Mouse (Mus musculus): ENCODE data around the gene Stmnd1.
"Not testable (repeated sequence)": the region's sequence is repeated elsewhere in the genome, so short reads cannot be mapped to it uniquely, and the experiment has no call there.

Gene Stmnd1

DNA sequence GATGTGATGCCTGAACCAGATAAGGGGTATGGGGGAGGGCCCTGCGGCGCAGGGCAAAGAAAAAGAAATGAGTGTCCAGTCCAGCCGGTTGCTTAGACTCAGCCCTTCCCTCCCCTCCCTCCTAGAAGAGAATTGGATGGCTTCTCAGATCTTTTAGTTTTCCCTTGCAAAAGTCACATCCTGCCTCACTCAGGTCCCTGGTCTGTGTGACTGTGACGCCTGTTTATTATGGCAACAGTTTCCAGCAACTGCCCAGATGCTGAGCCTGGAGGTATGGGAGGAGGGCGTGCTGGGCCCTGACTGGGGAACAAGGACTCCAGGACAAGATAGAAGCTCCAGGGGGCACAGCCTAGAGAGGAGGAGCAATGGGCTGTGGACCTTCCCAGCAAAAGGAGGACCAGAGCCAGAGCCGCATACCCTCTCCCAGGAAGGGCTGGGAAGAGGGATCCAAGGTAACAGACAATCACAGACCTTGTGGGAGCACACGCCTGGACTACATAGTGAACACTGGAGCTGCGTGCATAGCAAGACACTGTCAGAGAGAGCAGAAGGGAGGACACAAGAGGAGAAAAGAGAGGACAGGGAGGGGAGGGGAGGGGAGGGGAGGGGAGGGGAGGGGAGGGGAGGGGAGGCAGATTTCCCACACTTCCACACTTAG lies at the start of gene Stmnd1:
Stmnd1 (plus strand) TSS at position 269 of the 658 bp plus-strand sequence.
- DNase-seq (ENCODE audit: low read depth, low spot score): no peak

DNA sequence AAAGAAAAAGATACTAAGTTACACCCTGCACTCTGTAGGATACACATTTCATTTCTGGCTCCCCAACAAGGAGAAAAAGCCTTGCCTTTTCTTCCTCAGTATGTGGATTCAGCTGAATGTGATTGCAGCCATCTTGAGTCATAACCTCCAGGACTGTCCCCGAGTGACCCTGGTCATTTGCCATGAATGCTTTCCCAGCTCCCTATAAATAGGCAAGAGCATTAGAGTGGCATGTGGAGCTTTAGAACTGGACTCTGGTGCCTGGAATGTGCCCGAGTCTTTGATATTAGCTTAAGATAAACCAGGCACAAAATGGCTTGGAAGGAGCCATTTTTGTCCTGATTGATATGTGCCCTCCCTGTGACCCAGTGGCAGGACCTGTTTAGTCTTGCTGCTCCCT lies 46.6 kb upstream of the Stmnd1 start:
- no peak for DNase-seq (ENCODE audit: low read depth, low spot score)

DNA sequence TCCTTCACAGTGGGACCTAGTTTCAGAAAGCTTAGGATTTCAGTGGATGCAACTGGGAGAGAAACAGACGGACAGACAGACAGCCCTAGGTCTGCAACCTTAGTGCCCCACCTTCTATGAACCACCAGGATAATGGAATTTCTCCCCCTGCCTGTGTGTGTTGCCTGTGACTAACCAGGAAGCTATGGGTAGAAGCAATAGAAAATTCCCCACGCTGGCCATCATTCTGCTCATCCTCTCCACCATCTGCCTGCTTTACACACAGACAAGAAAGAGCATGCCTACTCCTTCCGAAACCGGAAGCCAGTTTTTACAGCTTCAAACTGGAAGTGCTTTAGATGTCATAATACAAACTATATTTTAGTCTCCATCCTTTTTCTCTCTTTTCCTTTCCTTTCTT lies 46.0 kb upstream of the Stmnd1 start:
- no peak for DNase-seq (ENCODE audit: low read depth, low spot score)

DNA sequence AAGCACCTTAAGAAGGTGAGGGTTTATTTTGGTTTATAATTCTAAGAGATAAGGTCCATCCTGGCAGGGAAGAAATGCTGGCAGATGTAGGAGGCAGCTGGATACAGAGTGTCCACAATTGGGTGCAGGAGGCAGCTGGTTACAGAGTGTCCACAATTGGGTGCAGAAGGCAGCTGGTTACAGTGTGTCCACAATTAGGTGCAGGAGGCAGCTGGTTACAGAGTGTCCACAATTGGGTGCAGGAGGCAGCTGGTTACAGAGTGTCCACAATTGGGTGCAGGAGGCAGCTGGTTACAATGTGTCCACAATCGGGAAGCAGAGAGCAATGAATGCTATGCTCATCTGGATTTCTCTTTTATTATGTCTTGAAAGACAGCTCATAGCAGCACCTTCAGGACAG lies 44.8 kb upstream of the Stmnd1 start:
- not testable (repeated sequence) for DNase-seq (ENCODE audit: low read depth, low spot score)

DNA sequence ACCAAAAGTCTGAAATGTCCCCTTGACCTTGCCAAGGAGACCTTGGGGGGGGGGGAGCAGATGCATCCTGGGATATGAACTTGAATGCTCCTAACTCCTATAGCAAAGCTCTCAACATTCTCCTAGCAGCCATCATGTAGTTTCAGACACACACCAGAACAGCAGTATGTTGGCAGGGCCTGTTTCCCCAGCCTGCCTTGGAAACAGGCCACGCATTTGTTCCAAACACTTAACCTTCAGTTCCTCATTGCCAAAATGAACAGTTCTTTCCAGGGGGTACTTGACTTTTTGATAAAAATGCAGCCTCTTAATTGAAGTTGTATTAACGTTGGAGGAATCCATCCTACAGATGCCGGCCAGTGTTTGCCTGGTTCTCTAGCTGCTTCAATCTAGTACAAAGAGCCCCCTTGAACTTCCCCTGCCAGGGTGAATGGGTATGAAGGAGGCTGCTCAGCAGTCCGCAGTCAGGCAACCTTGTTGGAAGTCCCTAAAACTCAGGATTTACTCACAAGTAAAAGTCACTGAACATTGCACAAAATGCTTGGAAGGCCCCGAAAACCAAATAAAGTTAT lies 41.9 kb upstream of the Stmnd1 start:
- DNase-seq (ENCODE audit: low read depth, low spot score): no peak

DNA sequence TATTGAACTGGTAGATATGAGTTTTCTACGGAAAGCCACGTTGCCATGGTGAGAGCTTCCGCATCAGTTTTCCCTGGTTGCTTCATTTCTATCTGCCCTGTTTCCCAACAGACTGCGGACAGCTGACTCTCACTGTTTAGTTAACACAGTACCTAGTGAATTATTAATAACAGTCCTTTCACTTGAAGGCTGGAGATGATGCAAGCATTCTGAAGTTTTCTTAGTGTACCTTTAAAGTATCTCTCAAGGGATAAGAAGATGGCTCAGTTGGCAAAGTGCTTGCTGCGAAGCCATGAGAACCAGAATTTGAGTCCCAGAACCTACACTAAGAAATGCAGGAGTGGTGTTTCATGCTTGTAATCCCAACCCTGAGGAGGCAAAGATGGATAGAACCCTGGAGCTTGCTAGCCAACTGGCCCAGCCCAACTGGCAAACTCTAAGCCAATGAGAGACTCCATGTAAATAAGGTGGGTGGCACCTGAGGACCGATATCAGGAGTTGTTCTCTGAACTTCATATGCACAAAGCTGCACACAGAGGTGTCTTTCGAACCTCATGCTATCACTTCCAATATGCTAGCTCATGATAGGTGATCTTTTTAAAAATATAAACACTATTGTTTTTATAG lies 35.7 kb upstream of the Stmnd1 start:
- DNase-seq (ENCODE audit: low read depth, low spot score): no peak

DNA sequence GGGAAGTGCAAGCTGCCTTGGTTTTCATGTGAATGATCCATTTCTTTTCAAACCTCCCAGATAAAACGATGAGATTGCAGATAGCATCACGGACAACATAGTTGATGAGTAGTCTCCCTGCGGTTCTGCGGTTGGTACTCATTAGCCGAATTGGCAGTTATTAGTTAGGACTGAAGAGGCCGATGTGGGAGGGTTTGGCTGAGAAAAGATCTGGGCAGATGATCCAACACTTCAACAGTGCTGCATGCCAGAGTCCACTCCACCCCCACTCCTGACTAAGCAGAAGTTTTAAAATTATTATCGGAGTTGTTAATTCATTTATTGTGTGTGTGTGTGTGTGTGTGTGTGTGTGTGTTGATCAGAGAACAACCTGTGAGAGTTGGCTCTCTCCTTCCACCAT lies 34.7 kb upstream of the Stmnd1 start:
- DNase-seq (ENCODE audit: low read depth, low spot score): no peak

DNA sequence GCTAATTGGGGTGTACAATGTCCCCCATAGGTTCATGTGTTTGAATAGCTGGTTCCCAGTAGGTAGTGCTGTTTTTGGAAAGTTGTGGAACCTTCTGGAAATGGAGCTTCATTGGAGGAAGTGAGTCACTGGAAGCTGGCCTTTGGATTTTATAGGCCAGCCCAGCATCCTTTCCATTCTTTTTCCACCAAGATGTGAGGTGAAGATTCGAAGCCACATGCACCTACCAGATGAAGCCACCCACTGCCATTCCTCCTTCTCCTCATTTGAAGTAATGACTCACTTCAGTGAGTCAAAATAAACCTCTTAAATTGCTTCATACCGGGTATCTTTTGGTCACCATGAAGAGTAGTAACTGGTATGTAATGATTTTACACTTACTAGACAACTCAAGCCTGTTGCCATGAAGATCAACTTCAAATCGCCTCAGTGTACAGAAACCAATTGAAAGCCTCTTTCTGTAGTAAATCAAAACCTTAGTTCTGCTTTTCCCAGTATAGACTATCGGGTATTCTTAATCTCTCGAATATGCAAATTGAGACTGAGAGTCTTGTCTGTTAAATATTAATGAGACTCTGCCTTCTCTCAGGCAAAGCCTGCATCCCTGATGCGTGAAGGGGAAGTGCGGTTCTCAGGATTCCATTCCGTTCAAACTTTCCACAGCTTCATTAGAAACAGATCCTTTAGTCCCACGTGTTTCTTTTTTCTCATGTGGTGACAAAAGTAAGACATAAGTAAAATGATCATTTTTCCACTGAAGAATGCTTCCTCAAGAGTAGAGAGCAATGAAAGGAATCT lies 31.9 kb upstream of the Stmnd1 start:
- DNase-seq (ENCODE audit: low read depth, low spot score): no peak

DNA sequence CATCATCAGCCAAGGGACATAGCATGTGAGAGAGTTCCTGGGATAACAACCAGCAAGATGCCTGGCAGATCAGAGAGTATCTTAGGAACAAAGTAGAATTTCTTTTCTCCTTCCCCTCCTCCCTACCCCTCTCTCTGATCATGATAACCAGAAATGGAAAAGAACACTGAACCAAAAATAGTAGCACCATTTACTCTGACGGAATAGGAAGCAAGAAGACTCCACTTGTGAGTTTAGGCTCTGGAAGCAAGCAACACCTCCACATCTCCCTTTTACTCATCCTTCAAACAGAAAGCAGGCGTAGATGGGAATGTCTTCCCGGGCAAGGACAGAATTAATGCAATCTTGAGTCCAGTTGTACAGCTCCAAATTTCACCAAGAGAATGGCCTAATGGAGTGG lies 19.8 kb upstream of the Stmnd1 start:
- no peak for DNase-seq (ENCODE audit: low read depth, low spot score)

DNA sequence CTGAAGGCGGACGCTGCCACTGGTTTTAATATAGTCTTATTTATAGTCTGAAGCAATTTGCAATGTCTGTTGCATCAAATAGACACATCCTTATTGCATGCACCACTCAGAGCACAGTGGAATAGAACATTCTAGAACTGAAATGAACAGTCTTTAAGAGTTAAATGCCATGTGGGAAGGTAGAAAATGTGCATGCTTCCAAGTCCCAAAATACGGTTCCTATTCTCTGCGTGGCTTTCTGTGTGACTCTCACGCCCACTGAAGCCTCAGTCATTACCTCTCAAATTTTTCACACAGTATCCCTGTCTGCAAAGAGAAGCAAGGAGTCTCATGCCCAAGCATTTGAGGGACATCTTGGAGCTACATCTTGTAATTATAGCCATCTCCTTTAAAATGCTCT lies 19.4 kb upstream of the Stmnd1 start:
- no peak for DNase-seq (ENCODE audit: low read depth, low spot score)

DNA sequence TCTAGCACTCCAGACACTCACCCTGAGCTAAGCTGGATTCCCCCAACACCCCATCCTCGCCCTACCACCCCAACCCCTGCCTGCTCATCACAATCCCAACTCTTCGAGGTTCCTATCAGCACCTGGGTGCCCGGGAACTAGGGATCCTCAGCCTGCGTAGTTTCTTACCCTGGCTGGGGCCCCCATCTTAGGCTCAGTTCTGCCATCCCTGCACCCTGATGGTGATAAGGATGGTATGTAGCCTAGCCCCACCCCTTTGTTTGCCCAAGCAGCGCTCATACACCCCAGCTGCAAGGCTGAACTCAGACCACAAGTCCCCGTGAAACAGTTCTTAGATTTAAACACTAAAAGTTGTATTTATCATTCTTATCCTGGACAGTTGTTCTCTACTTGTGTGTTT lies 17.9 kb upstream of the Stmnd1 start:
- no peak for DNase-seq (ENCODE audit: low read depth, low spot score)

DNA sequence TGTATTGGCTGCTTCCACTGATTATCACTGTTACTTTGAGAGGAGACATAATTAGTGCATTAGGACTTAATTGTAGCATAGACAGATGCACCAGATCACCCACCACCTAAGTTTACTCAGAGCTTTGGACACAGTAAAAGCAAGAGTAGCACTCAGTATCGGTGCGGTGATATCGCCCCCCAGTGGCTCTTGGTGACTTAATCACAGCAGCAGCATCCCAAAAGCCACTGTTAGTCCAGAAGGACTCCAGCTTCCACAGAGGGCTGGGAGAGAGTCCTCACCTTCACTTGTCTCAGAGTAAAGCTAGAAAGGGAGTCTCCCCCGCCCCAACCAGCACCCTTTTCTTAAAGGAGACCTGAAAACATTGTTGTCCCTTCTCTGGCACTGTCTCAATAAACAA lies 15.7 kb upstream of the Stmnd1 start:
- DNase-seq (ENCODE audit: low read depth, low spot score): peak; percentile 49

DNA sequence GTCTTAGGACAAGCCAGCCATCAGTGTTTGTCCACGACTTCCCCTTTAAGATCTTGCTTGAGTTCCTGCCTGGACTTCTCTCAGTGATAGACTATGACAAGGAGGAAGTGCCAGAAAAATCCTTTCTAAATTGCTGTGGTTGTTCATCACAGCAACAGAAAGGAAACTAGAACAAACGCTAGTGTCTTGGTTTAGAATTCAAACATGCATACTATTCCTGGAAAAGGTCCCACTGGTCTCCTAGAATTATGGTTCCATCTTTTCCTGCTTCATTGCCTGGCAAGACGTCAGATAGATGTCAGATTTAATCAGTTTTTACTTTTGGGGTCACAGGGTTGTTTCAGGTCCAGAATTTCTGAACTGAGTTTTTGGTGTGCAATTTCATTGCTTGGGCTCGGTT lies 14.0 kb upstream of the Stmnd1 start:
- DNase-seq (ENCODE audit: low read depth, low spot score): no peak

DNA sequence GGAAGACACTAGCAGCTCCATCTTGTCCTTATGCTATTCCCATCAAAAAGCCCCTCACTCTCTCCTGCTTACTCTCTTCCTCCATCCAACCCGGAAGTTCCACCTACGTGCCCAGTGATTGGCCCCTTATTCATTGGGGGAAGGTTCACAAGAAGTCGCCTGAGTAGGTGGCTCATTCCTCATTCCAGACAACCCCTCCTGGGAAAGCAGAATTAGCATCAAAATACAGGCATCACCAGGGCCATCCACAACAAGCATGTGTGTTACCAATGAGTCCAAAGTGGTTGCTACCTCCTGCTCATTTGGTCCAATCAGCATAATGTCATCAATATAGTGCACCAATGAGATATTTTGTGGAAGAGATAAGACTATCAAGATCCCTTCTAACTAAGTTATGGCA lies 12.3 kb upstream of the Stmnd1 start:
- DNase-seq (ENCODE audit: low read depth, low spot score): no peak

DNA sequence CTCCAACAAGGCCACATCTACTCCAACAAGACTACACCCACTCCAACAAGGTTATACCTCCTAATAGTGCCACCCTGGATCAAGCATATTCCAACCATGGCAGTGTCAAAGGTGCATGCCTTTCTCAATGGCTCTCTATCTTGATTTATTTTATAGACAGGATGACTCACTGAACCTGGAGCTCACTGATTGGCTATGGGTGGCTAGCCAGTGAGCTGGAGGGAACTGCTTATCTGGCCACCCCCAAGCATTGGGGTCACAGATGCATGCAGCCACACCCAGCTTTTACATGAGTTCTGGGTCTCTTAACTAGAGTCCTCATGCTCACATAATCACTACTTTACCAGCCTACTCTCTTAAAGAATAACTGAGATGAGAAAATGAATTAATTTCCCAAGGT lies 5.7 kb upstream of the Stmnd1 start:
- no peak for DNase-seq (ENCODE audit: low read depth, low spot score)

DNA sequence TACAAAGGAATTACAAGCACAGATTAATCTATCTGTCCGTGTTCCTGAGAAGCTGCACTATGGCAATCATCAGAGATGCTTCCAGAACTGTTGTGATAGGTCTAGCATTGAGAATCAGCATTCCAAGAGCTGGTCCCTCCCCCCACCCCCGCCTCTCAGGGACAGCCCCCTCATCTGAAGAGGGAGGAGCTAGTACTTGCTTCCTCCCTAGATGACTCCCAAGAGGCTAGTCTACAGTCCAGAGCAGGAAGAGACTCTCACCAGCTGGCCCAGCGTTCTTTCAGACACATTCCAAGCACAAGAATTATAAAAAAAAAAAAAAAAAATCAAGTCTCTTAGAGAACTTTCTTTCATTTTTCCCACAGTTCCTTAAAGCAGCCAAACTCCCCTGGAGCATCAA lies 5.2 kb upstream of the Stmnd1 start:
- DNase-seq (ENCODE audit: low read depth, low spot score): no peak

DNA sequence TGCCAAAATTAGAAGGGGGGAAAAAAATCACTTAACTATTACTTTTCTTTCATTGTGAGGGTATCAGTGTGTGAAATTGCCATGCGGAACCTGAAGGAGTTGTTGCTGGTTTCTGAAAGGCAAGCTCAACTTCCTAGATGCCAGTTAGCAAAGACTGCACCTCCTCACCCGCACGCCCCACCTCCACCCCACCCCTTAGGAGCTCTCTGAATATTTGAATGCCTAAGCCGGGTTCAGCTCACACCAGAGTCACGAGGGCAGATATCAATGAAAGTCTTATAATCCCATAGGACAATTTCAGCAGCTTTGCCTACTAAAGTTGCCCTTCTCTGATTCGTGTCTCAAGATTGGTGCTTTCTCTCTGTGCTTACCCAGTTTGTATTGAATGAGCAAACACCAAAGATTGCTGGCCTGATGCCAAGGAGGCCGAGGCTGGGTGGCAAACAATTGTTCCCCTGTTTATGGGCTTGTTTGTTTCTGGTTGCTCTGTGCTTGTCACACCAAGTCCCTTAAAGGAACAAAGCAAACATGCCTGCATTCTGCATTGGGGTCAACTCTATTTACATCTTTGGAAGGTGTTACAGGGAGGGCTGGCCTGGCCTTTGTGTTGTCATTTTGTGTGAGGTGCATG lies 4.6 kb upstream of the Stmnd1 start:
- no peak for DNase-seq (ENCODE audit: low read depth, low spot score)

DNA sequence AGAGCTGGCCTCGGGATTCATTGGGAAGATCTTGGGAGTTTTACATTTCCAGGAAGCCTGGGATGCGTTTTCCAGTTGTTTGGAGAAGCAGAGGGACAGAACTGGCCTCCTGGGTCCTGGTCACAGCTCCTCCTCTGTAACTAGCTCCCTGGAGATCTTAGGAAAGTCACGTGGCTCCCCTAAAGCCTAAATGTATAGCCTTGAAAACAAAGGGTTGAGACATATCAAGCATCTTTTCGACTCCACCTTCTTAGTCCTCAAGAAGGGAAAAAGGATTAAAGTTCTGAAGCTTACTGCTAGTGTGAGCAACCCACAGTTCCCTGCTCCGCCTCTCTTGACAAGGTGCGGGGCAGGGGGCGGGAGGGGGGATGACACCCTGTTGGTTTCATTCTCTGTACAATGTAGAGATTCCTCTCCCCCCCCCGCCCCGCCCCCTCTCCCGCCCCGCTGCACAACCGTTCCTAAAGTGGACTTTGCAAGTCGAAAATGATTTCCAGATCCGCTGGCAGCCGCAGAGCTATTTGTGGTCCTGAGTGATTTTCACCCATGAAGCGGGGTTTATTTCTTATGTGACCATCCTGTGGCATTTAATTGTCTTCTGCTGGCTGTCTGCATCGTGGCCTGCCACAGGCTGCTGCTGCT lies 589 bp upstream of the Stmnd1 start:
- no peak for DNase-seq (ENCODE audit: low read depth, low spot score)

DNA sequence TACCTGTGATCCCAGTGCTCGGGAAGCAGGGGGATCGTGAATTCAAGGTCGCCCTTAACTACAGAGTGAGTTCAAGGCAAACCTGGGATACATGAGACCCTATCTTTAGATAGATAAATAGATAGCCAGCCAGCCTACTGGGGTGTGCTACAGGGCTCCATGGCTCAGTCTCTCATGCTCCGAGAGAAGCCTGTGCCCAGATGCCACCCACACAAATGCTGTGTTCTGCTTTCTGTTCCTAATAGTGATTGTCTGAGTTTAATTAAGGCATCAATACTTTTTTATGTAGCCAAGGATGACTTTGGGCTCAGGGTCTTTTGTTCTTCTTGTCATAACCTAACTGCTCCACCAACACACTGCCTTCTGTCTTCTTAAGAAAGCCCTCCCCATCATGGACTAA lies 2.2 kb downstream of the Stmnd1 start:
- DNase-seq (ENCODE audit: low read depth, low spot score): no peak

DNA sequence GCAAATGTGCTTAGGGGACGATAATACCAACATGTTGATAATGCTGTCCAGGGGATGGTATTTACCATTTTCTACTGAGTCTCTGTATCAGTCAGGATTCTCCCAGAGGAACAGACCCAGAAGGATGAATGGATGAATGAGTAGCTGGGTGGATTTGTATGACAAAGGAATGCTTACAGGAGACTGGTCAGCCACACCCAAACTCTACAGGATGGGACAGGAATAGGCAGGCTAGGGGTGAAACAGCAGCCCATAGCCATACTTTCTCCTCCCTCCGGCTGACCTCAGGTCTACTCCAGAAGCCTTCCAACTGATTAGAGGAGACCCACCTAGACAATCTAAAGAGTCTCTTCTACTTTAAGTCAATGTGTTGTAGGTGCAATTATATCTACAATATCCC lies 9.0 kb downstream of the Stmnd1 start:
- no peak for DNase-seq (ENCODE audit: low read depth, low spot score)

DNA sequence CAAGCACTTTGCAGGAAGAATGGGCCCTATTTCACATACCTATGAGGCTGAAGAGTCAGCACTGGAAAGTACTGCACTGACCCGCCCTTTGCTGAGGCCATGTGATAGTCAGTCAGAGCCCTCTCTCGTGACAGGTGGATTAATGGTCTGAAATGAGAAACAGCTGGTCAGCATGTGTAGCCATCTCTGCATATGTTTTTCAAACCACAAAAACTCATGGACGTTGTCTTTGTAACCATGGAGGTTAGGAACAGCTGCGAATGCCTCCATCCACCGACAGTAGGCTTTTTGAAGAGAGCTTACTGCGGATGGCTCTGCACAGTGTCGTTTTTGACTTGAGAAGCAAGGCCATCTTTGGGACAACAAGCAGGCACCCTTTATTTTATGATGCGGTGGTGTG lies 14.3 kb downstream of the Stmnd1 start:
- DNase-seq (ENCODE audit: low read depth, low spot score): no peak

DNA sequence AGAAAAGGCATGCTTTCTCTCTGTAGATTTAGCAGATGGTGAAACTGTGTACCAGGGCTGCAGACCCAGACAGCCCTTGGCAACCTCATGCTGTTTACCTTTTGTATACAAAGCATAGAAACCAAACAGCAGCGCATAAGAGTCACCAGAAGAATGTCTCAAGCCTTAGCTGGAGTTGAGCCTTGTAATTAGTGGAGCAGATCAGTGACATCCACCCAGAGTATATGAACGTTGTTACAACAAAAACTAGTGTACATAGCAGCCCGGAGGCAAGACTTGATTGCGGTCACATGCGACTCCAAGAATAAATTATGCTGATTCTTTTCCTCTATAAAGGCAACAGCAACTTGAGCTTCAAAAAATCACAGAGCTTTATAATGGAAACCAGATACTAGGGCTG lies 14.9 kb downstream of the Stmnd1 start:
- no peak for DNase-seq (ENCODE audit: low read depth, low spot score)
